Mouse (Mus musculus) ES-E14 (cell line): ENCODE measurements at regions not wholly inside any gene's neighbourhood (a gene's known extent, or its start where the extent isn't known, plus 50 kb on each side); places are given as distances from the start of the nearest gene placed in this dataset.

Experiments used
- HCFC1 ChIP-seq: IDR thresholded peaks from 2 replicates; pipeline ENCODE4 v1.6.1; 2012; ENCODE audit warnings: low read length, inconsistent platforms, borderline replicate concordance; ENCODE audit not compliant: insufficient read depth
- MAFK ChIP-seq: IDR thresholded peaks from 2 replicates; pipeline ENCODE4 v1.6.1; 2014; ENCODE audit warnings: mild to moderate bottlenecking, low read depth, low read length, inconsistent platforms; ENCODE audit not compliant: insufficient read depth

GRCm38 (mm10) chr3:7027845-7028244 lies 407.6 kb upstream of the 1700008P02Rik start:
- TF ChIP-seq HCFC1 (no peak), MAFK (no peak)
